Mouse (Mus musculus) lung, embryonic 14.5 days (tissue): ENCODE measurements around the gene Dchs2. TPM values are rescaled to one million over a fixed set of nuclear protein-coding genes. Genes with fewer than 3 reads are reported as not detected.

Experiments used
- ATAC-seq: fragments of 200-750 bp; cut with Nextera tagmentation; 2 replicates; pipeline ENCODE4 v1.8.0; 2017; ENCODE audit warnings: mild to moderate bottlenecking, moderate TSS enrichment, moderate library complexity; ENCODE audit not compliant: insufficient read depth
- DNase-seq: peaks from one replicate; pipeline ENCODE4 v3.0.0-alpha.2; 2015
- H3K27ac ChIP-seq: fragments of 300-500 bp; sonication (generic); 2 replicates; pipeline ENCODE4 v1.5.1; 2014; ENCODE audit warnings: low read depth, mild to moderate bottlenecking, moderate library complexity
- H3K27me3 ChIP-seq: fragments of 300-500 bp; sonication (generic); 2 replicates; pipeline ENCODE4 v1.6.1; 2014; ENCODE audit warnings: low read length, control low read depth; ENCODE audit not compliant: insufficient read depth
- H3K36me3 ChIP-seq: fragments of 300-500 bp; sonication (generic); 2 replicates; pipeline ENCODE4 v1.6.1; 2014; ENCODE audit warnings: control low read depth; ENCODE audit not compliant: insufficient read depth
- H3K4me1 ChIP-seq: fragments of 300-500 bp; sonication (generic); 2 replicates; pipeline ENCODE4 v1.6.1; 2014; ENCODE audit warnings: antibody characterized with exemption, control low read depth; ENCODE audit not compliant: insufficient read depth
- H3K4me2 ChIP-seq: fragments of 300-500 bp; sonication (generic); 2 replicates; pipeline ENCODE4 v1.6.1; 2014; ENCODE audit warnings: mild to moderate bottlenecking
- H3K4me3 ChIP-seq: fragments of 300-500 bp; sonication (generic); 2 replicates; pipeline ENCODE4 v1.5.1; 2014; ENCODE audit warnings: low read depth, low read length
- H3K9ac ChIP-seq: fragments of 300-500 bp; sonication (generic); 2 replicates; pipeline ENCODE4 v1.6.1; 2014
- H3K9me3 ChIP-seq: fragments of 300-500 bp; sonication (generic); 2 replicates; pipeline ENCODE4 v1.6.1; 2016; ENCODE audit warnings: low read depth, low read length, control low read depth
- CTCF ChIP-seq: IDR thresholded peaks from 2 replicates; pipeline ENCODE4 v1.5.1; 2016; ENCODE audit warnings: antibody characterized with exemption, low read depth
- WGBS: fragments of 180-500 bp; shearing (Covaris S2); extraction: QIAGEN DNeasy Blood & Tissue Kit; methylation state at CpG from one replicate; pipeline ENCODE4 v1.1.7; 2014; 5-methylcytosine and 5-hydroxymethylcytosine counted together
- polyA plus RNA-seq: library from polyadenylated mRNA; unstranded; fragments of >200 nt; fragmentation: Nextera tagmentation; extraction: Ambion mirVana; gene quantifications from 2 replicates; pipeline ENCODE4 v1.2.1, GENCODE M21; 2014

Gene Dchs2
- polyA plus RNA-seq, 1 experiment from 2014 or later = 0.28 TPM

- WGBS = under 1% methylated on average over 43 of the region's 43 CpGs
- Histone ChIP-seq H3K36me3 (no peaks in the 10 kb centered on the region), H3K9ac (0 out of 2 replicates have a peak overlapping the region, but pooled peaks have one; percentile 2), H3K4me2 (peak overlapping the region; percentile 88), H3K27me3 (peaks cover 58% of the 10 kb centered on the region), H3K4me3 (peak overlapping the region; percentile 45), H3K9me3 (no peaks in the 10 kb centered on the region), H3K4me1 (no peaks in the 10 kb centered on the region), H3K27ac (no peak overlapping the region)
- peak; percentile 35; the same call in 1 of the 2 replicates for ATAC-seq
- DNase-seq = peak; percentile 55
- peak; percentile 17; the same call in 1 of the 2 replicates for TF ChIP-seq CTCF
Measured at GRCm38 (mm10) chr3:83128449-83128922, 738 bp downstream of the Dchs2 start.

DNA sequence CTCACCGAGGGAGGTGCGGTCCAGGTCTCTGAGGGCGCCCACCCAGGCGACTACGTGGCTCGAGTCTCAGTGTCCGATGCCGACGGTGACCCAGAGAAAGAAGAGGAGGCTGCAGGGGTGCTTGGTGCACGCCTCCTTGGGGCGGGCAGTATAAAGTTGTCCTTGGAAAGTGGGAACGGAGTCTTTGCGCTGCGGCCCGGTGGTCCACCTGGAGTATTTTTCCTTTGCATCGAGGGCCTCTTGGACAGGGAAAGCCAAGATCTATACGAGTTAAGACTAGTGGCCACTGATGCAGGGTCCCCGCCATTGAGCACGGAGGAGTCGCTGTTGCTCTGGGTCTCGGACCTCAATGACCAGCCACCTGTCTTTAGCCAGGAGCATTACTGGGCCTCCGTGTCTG, 1.4 kb downstream of the Dchs2 start:
- DNase-seq = no peak
- WGBS = 2% methylated on average over 22 of the region's 22 CpGs
- TF ChIP-seq CTCF = no peak
- no peak overlapping the region for H3K27ac ChIP-seq
- no peaks in the 10 kb centered on the region for H3K36me3 ChIP-seq
- peak overlapping the region; percentile 45 for H3K4me3 ChIP-seq
- H3K4me2 ChIP-seq = peak overlapping the region; percentile 88
- no peak for ATAC-seq
- no peak overlapping the region for H3K9ac ChIP-seq
- no peaks in the 10 kb centered on the region for H3K9me3 ChIP-seq
- peaks cover 58% of the 10 kb centered on the region for H3K27me3 ChIP-seq
- no peaks in the 10 kb centered on the region for H3K4me1 ChIP-seq

- ATAC-seq (no peak), DNase-seq (peak; percentile 36)
- no peak overlapping the region for H3K27ac ChIP-seq
- 60% methylated on average over 7 of the region's 7 CpGs for WGBS
- H3K27me3 ChIP-seq = peaks cover 4% of the 10 kb centered on the region; the same call in 1 of the 2 replicates
- no peak overlapping the region for H3K4me3 ChIP-seq
- no peak for TF ChIP-seq CTCF
- H3K4me2 ChIP-seq = no peak overlapping the region
- H3K4me1 ChIP-seq = no peaks in the 10 kb centered on the region
- H3K9ac ChIP-seq = no peak overlapping the region
- no peaks in the 10 kb centered on the region for H3K9me3 ChIP-seq
- no peaks in the 10 kb centered on the region for H3K36me3 ChIP-seq
Measured at GRCm38 (mm10) chr3:83136413-83136812, 8.7 kb downstream of the Dchs2 start.

DNA sequence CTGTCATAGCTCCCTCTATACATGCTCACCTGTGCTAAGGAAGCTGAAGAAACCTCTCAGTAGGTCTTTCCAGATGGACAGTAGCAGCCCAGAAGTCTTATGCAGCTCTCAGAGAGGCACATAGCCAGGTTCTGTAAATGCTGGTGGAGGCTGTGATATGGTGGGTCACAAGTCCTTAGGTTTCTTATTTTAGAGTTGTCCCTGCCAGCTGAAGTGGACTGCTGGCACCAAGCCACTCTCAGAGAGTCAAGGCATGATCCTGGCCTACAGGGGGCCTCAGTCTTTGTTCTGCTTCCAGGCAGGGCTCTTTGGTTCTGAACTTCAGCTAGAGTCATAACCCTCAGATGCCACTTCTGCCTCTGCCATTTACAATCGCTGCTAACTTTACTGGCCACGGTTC, 11.1 kb downstream of the Dchs2 start:
- Histone ChIP-seq H3K4me2 (no peak overlapping the region), H3K4me1 (no peaks in the 10 kb centered on the region), H3K36me3 (no peaks in the 10 kb centered on the region), H3K27ac (no peak overlapping the region), H3K27me3 (no peaks in the 10 kb centered on the region), H3K4me3 (no peak overlapping the region), H3K9ac (no peak overlapping the region), H3K9me3 (no peaks in the 10 kb centered on the region)
- TF ChIP-seq CTCF = no peak
- no peak for ATAC-seq
- 45% methylated on average over 2 of the region's 2 CpGs for WGBS
- DNase-seq = no peak

GRCm38 (mm10) chr3:83145610-83146009, 17.9 kb downstream of the Dchs2 start:
- H3K4me1 ChIP-seq = peaks cover 6% of the 10 kb centered on the region; the same call in 1 of the 2 replicates
- no peaks in the 10 kb centered on the region for H3K36me3 ChIP-seq
- no peak overlapping the region for H3K4me2 ChIP-seq
- no peak overlapping the region for H3K27ac ChIP-seq
- ATAC-seq (peak; percentile 49; the same call in 1 of the 2 replicates), DNase-seq (peak; percentile 50)
- TF ChIP-seq CTCF = no peak
- WGBS = 23% methylated on average over 3 of the region's 3 CpGs
- H3K9ac ChIP-seq = no peak overlapping the region
- H3K27me3 ChIP-seq = no peaks in the 10 kb centered on the region
- no peaks in the 10 kb centered on the region for H3K9me3 ChIP-seq
- no peak overlapping the region for H3K4me3 ChIP-seq

DNA sequence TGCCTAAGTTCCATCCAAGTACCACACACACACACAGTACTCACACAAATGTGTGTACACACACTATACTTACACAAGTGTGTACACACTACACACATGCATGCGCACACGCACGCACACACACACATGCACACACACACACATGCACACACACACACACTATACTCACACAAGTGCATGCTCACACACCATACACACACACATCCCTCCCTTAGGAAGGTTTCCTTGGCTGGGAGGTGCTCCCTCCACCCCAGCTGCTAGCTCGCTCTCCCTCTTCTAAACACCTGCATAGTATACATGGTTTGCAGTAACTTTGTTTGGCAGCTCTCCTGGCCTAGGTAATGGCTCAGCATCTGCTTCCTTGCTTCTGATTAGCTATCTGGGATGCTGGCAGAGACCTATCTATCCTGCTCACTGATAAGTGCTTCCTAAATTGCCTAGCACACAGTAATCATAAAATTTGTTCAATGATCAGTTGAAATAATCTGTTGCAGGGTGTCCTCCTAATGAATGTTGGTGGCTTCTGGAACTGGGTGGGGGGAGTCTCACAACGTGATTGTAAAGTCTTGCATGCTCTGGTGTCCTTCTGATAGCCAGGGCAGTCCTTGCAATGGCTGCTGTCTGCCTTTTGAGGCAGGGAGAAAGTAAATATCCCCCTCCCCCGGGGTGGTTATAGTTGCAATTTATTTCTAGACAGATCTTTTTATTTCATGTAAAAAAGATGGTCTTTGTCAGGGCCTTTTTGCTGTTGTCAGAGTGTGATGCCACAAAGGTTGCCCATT, 19.7 kb downstream of the Dchs2 start:
- 75% methylated on average over 6 of the region's 6 CpGs for WGBS
- H3K9me3 ChIP-seq = no peaks in the 10 kb centered on the region
- DNase-seq (no peak), ATAC-seq (no peak)
- H3K27me3 ChIP-seq = no peaks in the 10 kb centered on the region
- no peak overlapping the region for H3K27ac ChIP-seq
- no peaks in the 10 kb centered on the region for H3K36me3 ChIP-seq
- H3K4me3 ChIP-seq = no peak overlapping the region
- no peak for TF ChIP-seq CTCF
- peaks cover 6% of the 10 kb centered on the region; the same call in 1 of the 2 replicates for H3K4me1 ChIP-seq
- H3K4me2 ChIP-seq = no peak overlapping the region
- H3K9ac ChIP-seq = no peak overlapping the region

- ATAC-seq (no peak), DNase-seq (peak; percentile 32)
- H3K27me3 ChIP-seq = no peaks in the 10 kb centered on the region
- WGBS = 16% methylated on average over 4 of the region's 4 CpGs
- H3K4me1 ChIP-seq = peaks cover 6% of the 10 kb centered on the region; the same call in 1 of the 2 replicates
- H3K4me2 ChIP-seq = no peak overlapping the region
- H3K9me3 ChIP-seq = no peaks in the 10 kb centered on the region
- H3K27ac ChIP-seq = no peak overlapping the region
- H3K4me3 ChIP-seq = no peak overlapping the region
- no peaks in the 10 kb centered on the region for H3K36me3 ChIP-seq
- TF ChIP-seq CTCF = no peak
- H3K9ac ChIP-seq = no peak overlapping the region
Measured at GRCm38 (mm10) chr3:83148055-83148447, 20.3 kb downstream of the Dchs2 start.
